Mouse (Mus musculus) intestine, postnatal 0 days (tissue): ENCODE results near the gene Arid3c. TPM values are rescaled to one million over a fixed set of nuclear protein-coding genes. Genes with fewer than 3 reads are reported as not detected.
"Not testable (repeated sequence)": the region's sequence is repeated elsewhere in the genome, so short reads cannot be mapped to it uniquely, and the experiment has no call there.

ENCODE experiments used
- ATAC-seq: fragments of 200-750 bp; cut with Nextera tagmentation; 2 replicates; pipeline ENCODE4 v1.8.0; 2017; ENCODE audit warnings: mild to moderate bottlenecking, moderate TSS enrichment, moderate library complexity
- H3K27ac ChIP-seq: fragments of 300-500 bp; sonication (generic); 2 replicates; pipeline ENCODE4 v1.5.1; 2014; ENCODE audit warnings: mild to moderate bottlenecking, low read depth, low read length, moderate library complexity
- H3K27me3 ChIP-seq: fragments of 300-500 bp; sonication (generic); replicated peaks from 2 replicates; pipeline ENCODE4 v1.6.1; 2014; ENCODE audit warnings: low read length, mixed read lengths; ENCODE audit not compliant: control insufficient read depth, insufficient read depth
- H3K36me3 ChIP-seq: fragments of 300-500 bp; sonication (generic); 2 replicates; pipeline ENCODE4 v1.6.1; 2014; ENCODE audit warnings: mild to moderate bottlenecking, moderate library complexity; ENCODE audit not compliant: control insufficient read depth, insufficient read depth
- H3K4me1 ChIP-seq: fragments of 300-500 bp; sonication (generic); replicated peaks from 2 replicates; pipeline ENCODE4 v1.6.1; 2014; ENCODE audit warnings: antibody characterized with exemption, low read length, mixed read lengths; ENCODE audit not compliant: control insufficient read depth, insufficient read depth
- H3K4me2 ChIP-seq: fragments of 300-500 bp; sonication (generic); replicated peaks from 2 replicates; pipeline ENCODE4 v1.6.1; 2014; ENCODE audit warnings: low read depth, mild to moderate bottlenecking, moderate library complexity
- H3K4me3 ChIP-seq: fragments of 300-500 bp; sonication (generic); 2 replicates; pipeline ENCODE4 v1.5.1; 2014; ENCODE audit warnings: low read depth, low read length
- H3K9ac ChIP-seq: fragments of 300-500 bp; sonication (generic); 2 replicates; pipeline ENCODE4 v1.6.1; 2014; ENCODE audit warnings: mild to moderate bottlenecking, low read depth, low read length
- H3K9me3 ChIP-seq: fragments of 300-500 bp; sonication (generic); 2 replicates; pipeline ENCODE4 v1.6.1; 2016; ENCODE audit warnings: mixed run types; ENCODE audit not compliant: control insufficient read depth
- CTCF ChIP-seq: sonication (generic); IDR thresholded peaks from 2 replicates; pipeline ENCODE4 v1.5.1; 2016; ENCODE audit warnings: low read depth, mild to moderate bottlenecking, control low read depth, antibody characterized with exemption, moderate library complexity
- WGBS: fragments of 180-500 bp; shearing (Covaris S2); extraction: QIAGEN DNeasy Blood & Tissue Kit; methylation state at CpG from one replicate; pipeline ENCODE4 v1.1.7; 2014; 5-methylcytosine and 5-hydroxymethylcytosine counted together
- polyA plus RNA-seq: library from polyadenylated mRNA; unstranded; fragments of >200 nt; fragmentation: Nextera tagmentation; extraction: Ambion mirVana; gene quantifications from 2 replicates; pipeline ENCODE4 v1.2.1, GENCODE M21; 2015

Gene Arid3c
- polyA plus RNA-seq, 1 experiment from 2014 or later, result not detected

GRCm38 (mm10) chr4:41684131-41684930 is 46.6 kb downstream of the Arid3c start:
- H3K27ac ChIP-seq, H3K4me2 ChIP-seq: not testable (repeated sequence)

GRCm38 (mm10) chr4:41683303-41683702 is 47.6 kb downstream of the Arid3c start:
- not testable (repeated sequence) for ATAC-seq, H3K9ac ChIP-seq, H3K4me3 ChIP-seq, H3K4me1 ChIP-seq, H3K27me3 ChIP-seq, H3K27ac ChIP-seq, H3K9me3 ChIP-seq, H3K36me3 ChIP-seq
- 0 out of 2 replicates have a peak overlapping the region, but pooled peaks have one; percentile 35 for H3K4me2 ChIP-seq
- WGBS, result 7% methylated on average over 3 of the region's 27 CpGs

More at GRCm38 (mm10) chr4:41684131-41684930, 46.6 kb downstream of the Arid3c start:
- not testable (repeated sequence) for H3K9me3 ChIP-seq, H3K27me3 ChIP-seq, H3K4me1 ChIP-seq, ATAC-seq, H3K9ac ChIP-seq, H3K4me3 ChIP-seq, H3K36me3 ChIP-seq
- WGBS, result 13% methylated on average over 21 of the region's 27 CpGs

GRCm38 (mm10) chr4:41682789-41683188 is 48.2 kb downstream of the Arid3c start:
- no peak for ATAC-seq
- H3K9me3 ChIP-seq, result no peaks in the 10 kb centered on the region
- no peaks in the 10 kb centered on the region for H3K36me3 ChIP-seq
- H3K27me3 ChIP-seq, result peaks cover 9% of the 10 kb centered on the region
- no peak for TF ChIP-seq CTCF
- no peak overlapping the region for H3K4me3 ChIP-seq
- 27% methylated on average over 6 of the region's 6 CpGs for WGBS
- H3K27ac ChIP-seq, result no peak overlapping the region
- H3K4me2 ChIP-seq, result no peak overlapping the region
- no peaks in the 10 kb centered on the region for H3K4me1 ChIP-seq
- no peak overlapping the region for H3K9ac ChIP-seq

GRCm38 (mm10) chr4:41681947-41682346 is 49.0 kb downstream of the Arid3c start:
- Histone ChIP-seq H3K9me3 (no peaks in the 10 kb centered on the region), H3K4me2 (no peak overlapping the region), H3K4me3 (no peak overlapping the region), H3K4me1 (no peaks in the 10 kb centered on the region), H3K36me3 (no peaks in the 10 kb centered on the region), H3K27me3 (peaks cover 9% of the 10 kb centered on the region), H3K9ac (no peak overlapping the region), H3K27ac (no peak overlapping the region)
- 82% methylated on average over 10 of the region's 10 CpGs for WGBS
- no peak for TF ChIP-seq CTCF
- ATAC-seq, result no peak

- Histone ChIP-seq H3K27me3 (peaks cover 9% of the 10 kb centered on the region), H3K9ac (no peak overlapping the region), H3K36me3 (no peaks in the 10 kb centered on the region), H3K4me3 (no peak overlapping the region), H3K27ac (no peak overlapping the region), H3K4me2 (no peak overlapping the region), H3K9me3 (no peaks in the 10 kb centered on the region), H3K4me1 (no peaks in the 10 kb centered on the region)
- 50% methylated on average over 4 of the region's 4 CpGs for WGBS
- no peak for TF ChIP-seq CTCF
- ATAC-seq, result no peak
Measured at GRCm38 (mm10) chr4:41681176-41681575, 49.8 kb downstream of the Arid3c start.

GRCm38 (mm10) chr4:41679291-41679690 is 51.7 kb downstream of the Arid3c start:
- ATAC-seq, result no peak
- H3K36me3 ChIP-seq, result no peaks in the 10 kb centered on the region
- no peak for TF ChIP-seq CTCF
- H3K4me1 ChIP-seq, result no peaks in the 10 kb centered on the region
- H3K9me3 ChIP-seq, result no peaks in the 10 kb centered on the region
- 86% methylated on average over 1 of the region's 2 CpGs for WGBS
- no peak overlapping the region for H3K9ac ChIP-seq
- H3K4me2 ChIP-seq, result no peak overlapping the region
- H3K4me3 ChIP-seq, result no peak overlapping the region
- H3K27ac ChIP-seq, result no peak overlapping the region
- H3K27me3 ChIP-seq, result peaks cover 9% of the 10 kb centered on the region
